In genomic region chr5:122518247-122518646, GRCm38 (mm10) we compare ENCODE assay signal across 16 mouse cellular contexts. TPM values are rescaled to one million over a fixed set of nuclear protein-coding genes. Genes with fewer than 3 reads are reported as not detected.
DNase-seq lines count a peak whose midpoint lies in the region; ATAC-seq and TF ChIP-seq lines count a peak whose summit lies in the region.
"Had no signal": no experiment of that assay in that cellular context is flagged by ENCODE, and none has a peak within 500 bp of the region (broad histone marks: within the 10 kb centered on the region; RNA-seq: fewer than 3 reads in every experiment).

No protein-coding gene starts in this region.

- no peak overlapping the region for H3K9ac ChIP-seq in forebrain, embryonic 11.5 days (ENCODE audit: low read length)
- no peak overlapping the region for H3K9ac ChIP-seq in forebrain, embryonic 15.5 days (replicated peaks)
- peak overlapping the region; percentile 10; the same call in 1 of the 2 replicates for H3K9ac ChIP-seq in hindbrain, embryonic 12.5 days
- no peak overlapping the region for H3K9ac ChIP-seq in hindbrain, embryonic 16.5 days (ENCODE audit: low read depth, low read length)
- H3K9ac ChIP-seq in ES-E14 (ENCODE audit: insufficient read depth, low read depth, low read length, poor library complexity, severe bottlenecking): no peak overlapping the region
- no peak overlapping the region for H3K9ac ChIP-seq in intestine, postnatal 0 days (ENCODE audit: low read depth, low read length)
- H3K9ac ChIP-seq in forebrain, embryonic 16.5 days (replicated peaks; ENCODE audit: low read depth, low read length): no peak overlapping the region
- H3K9ac ChIP-seq: forebrain, postnatal 0 days; hindbrain, embryonic 15.5 days; liver, embryonic 13.5 days had no signal

- DNase-seq in forebrain, embryonic 11.5 days (ENCODE audit: low spot score): peak; percentile 40
- no peak for DNase-seq in ES-E14 (ENCODE audit: low read depth, low spot score)
- DNase-seq in layer of hippocampus, adult 11-12 months (ENCODE audit: low spot score): no peak
- DNase-seq: adrenal gland, postnatal 25 days; cerebellum, postnatal 25 days; forebrain, postnatal 0 days; liver, embryonic 13.5 days; thymus, postnatal 14 days had no signal

- H3K27me3 ChIP-seq in forebrain, embryonic 11.5 days (ENCODE audit: control insufficient read depth, insufficient read depth, low read length): no peaks in the 10 kb centered on the region
- H3K27me3 ChIP-seq in forebrain, embryonic 15.5 days: no peaks in the 10 kb centered on the region
- no peaks in the 10 kb centered on the region for H3K27me3 ChIP-seq in hindbrain, embryonic 12.5 days
- no peaks in the 10 kb centered on the region for H3K27me3 ChIP-seq in hindbrain, embryonic 16.5 days (replicated peaks; ENCODE audit: control insufficient read depth, insufficient read depth, low read length)
- no peaks in the 10 kb centered on the region for H3K27me3 ChIP-seq in intestine, postnatal 0 days (replicated peaks; ENCODE audit: control insufficient read depth, insufficient read depth, low read length)
- H3K27me3 ChIP-seq in forebrain, embryonic 16.5 days (replicated peaks; ENCODE audit: control insufficient read depth, insufficient read depth, low read length): no peaks in the 10 kb centered on the region
- H3K27me3 ChIP-seq: hindbrain, embryonic 15.5 days had no signal

- WGBS in forebrain, embryonic 11.5 days: 36% methylated on average over 8 of the region's 8 CpGs
- 47% methylated on average over 8 of the region's 8 CpGs for WGBS in forebrain, embryonic 15.5 days
- 13% methylated on average over 8 of the region's 8 CpGs for WGBS in hindbrain, embryonic 12.5 days
- 13% methylated on average over 8 of the region's 8 CpGs for WGBS in hindbrain, embryonic 16.5 days
- 25% methylated on average over 8 of the region's 8 CpGs for WGBS in intestine, postnatal 0 days
- 36% methylated on average over 8 of the region's 8 CpGs for WGBS in forebrain, embryonic 16.5 days

- no peak overlapping the region for H3K4me3 ChIP-seq in forebrain, embryonic 11.5 days (ENCODE audit: low read depth, low read length)
- H3K4me3 ChIP-seq in forebrain, embryonic 15.5 days: no peak overlapping the region
- H3K4me3 ChIP-seq in hindbrain, embryonic 12.5 days: no peak overlapping the region
- no peak overlapping the region for H3K4me3 ChIP-seq in hindbrain, embryonic 16.5 days (ENCODE audit: low read length)
- H3K4me3 ChIP-seq in ES-E14 (ENCODE audit: insufficient read depth in 1 of 2, low read depth in 1 of 2, low read length in 2 of 2, poor library complexity in 1 of 2, severe bottlenecking in 1 of 2): no peak overlapping the region
- H3K4me3 ChIP-seq in intestine, postnatal 0 days (ENCODE audit: low read depth, low read length): no peak overlapping the region
- H3K4me3 ChIP-seq in forebrain, embryonic 16.5 days (replicated peaks; ENCODE audit: low read length): no peak overlapping the region
- H3K4me3 ChIP-seq: hindbrain, embryonic 15.5 days; liver, embryonic 13.5 days; megakaryocyte, embryonic 14.5 days had no signal

- no peak for TF ChIP-seq CTCF in intestine, postnatal 0 days (IDR thresholded peaks at IDR 0.05; ENCODE audit: low read depth)

- in situ Hi-C loops in ES-E14 (cut with MboI; ENCODE audit: low sequenced_read_pairs in 2 of 2, unreplicated experiment in 2 of 2): no loop called here

- no peak for ATAC-seq in forebrain, embryonic 11.5 days (replicated peaks; ENCODE audit: low FRiP score)
- no peak for ATAC-seq in forebrain, embryonic 15.5 days (replicated peaks)
- ATAC-seq in hindbrain, embryonic 12.5 days (ENCODE audit: low FRiP score): no peak
- ATAC-seq in hindbrain, embryonic 16.5 days: no peak
- no peak for ATAC-seq in intestine, postnatal 0 days
- no peak for ATAC-seq in forebrain, embryonic 16.5 days
- ATAC-seq: forebrain, postnatal 0 days; lung, postnatal 0 days had no signal

- no peak overlapping the region for H3K4me2 ChIP-seq in forebrain, embryonic 11.5 days (ENCODE audit: low read depth, low read length, severe bottlenecking)
- no peak overlapping the region for H3K4me2 ChIP-seq in forebrain, embryonic 15.5 days (replicated peaks)
- H3K4me2 ChIP-seq in hindbrain, embryonic 12.5 days (replicated peaks): no peak overlapping the region
- H3K4me2 ChIP-seq in hindbrain, embryonic 16.5 days (ENCODE audit: low read length): no peak overlapping the region
- H3K4me2 ChIP-seq in intestine, postnatal 0 days (replicated peaks; ENCODE audit: low read depth): 0 out of 2 replicates have a peak overlapping the region, but pooled peaks have one; percentile 1
- H3K4me2 ChIP-seq in forebrain, embryonic 16.5 days (ENCODE audit: low read length): no peak overlapping the region
- H3K4me2 ChIP-seq: hindbrain, embryonic 15.5 days; liver, embryonic 13.5 days had no signal

- peaks cover 2% of the 10 kb centered on the region; the same call in 1 of the 2 replicates for H3K4me1 ChIP-seq in forebrain, embryonic 11.5 days (replicated peaks; ENCODE audit: control insufficient read depth, insufficient read depth, low read length)
- H3K4me1 ChIP-seq in forebrain, embryonic 15.5 days: peaks cover 9% of the 10 kb centered on the region
- peaks cover 15% of the 10 kb centered on the region for H3K4me1 ChIP-seq in hindbrain, embryonic 12.5 days
- peaks cover 7% of the 10 kb centered on the region for H3K4me1 ChIP-seq in hindbrain, embryonic 16.5 days (ENCODE audit: control insufficient read depth, insufficient read depth, low read depth, low read length)
- H3K4me1 ChIP-seq in ES-E14 (ENCODE audit: control insufficient read depth in 2 of 2, insufficient read depth in 2 of 2, low read length in 2 of 2, poor library complexity in 1 of 2): peaks cover 13 to 35% of the 10 kb centered on the region in 2 experiments; a peak in 3 of 4 replicates
- peaks cover 24% of the 10 kb centered on the region for H3K4me1 ChIP-seq in intestine, postnatal 0 days (replicated peaks; ENCODE audit: control insufficient read depth, insufficient read depth, low read length)
- H3K4me1 ChIP-seq in forebrain, embryonic 16.5 days (replicated peaks; ENCODE audit: control insufficient read depth, insufficient read depth, low read length): peaks cover 5% of the 10 kb centered on the region

- no peak overlapping the region for H3K27ac ChIP-seq in forebrain, embryonic 11.5 days (ENCODE audit: low read depth, low read length)
- H3K27ac ChIP-seq in forebrain, embryonic 15.5 days (replicated peaks): no peak overlapping the region
- H3K27ac ChIP-seq in hindbrain, embryonic 12.5 days: no peak overlapping the region
- H3K27ac ChIP-seq in hindbrain, embryonic 16.5 days (ENCODE audit: low read depth, low read length): no peak overlapping the region
- no peak overlapping the region for H3K27ac ChIP-seq in ES-E14 (ENCODE audit: insufficient read depth, low read depth, low read length, poor library complexity, severe bottlenecking)
- peak overlapping the region; percentile 58; the same call in 1 of the 2 replicates for H3K27ac ChIP-seq in intestine, postnatal 0 days (ENCODE audit: low read depth, low read length)
- no peak overlapping the region for H3K27ac ChIP-seq in forebrain, embryonic 16.5 days (ENCODE audit: low read length)
- H3K27ac ChIP-seq: hindbrain, embryonic 15.5 days; liver, embryonic 13.5 days had no signal

- no peaks in the 10 kb centered on the region for H3K36me3 ChIP-seq in forebrain, embryonic 11.5 days (ENCODE audit: control insufficient read depth, insufficient read depth, low read length)
- no peaks in the 10 kb centered on the region for H3K36me3 ChIP-seq in forebrain, embryonic 15.5 days
- H3K36me3 ChIP-seq in hindbrain, embryonic 12.5 days: no peaks in the 10 kb centered on the region
- H3K36me3 ChIP-seq in hindbrain, embryonic 16.5 days (ENCODE audit: control insufficient read depth, insufficient read depth, low read length): no peaks in the 10 kb centered on the region
- H3K36me3 ChIP-seq in ES-E14 (ENCODE audit: control insufficient read depth, insufficient read depth, low read length, poor library complexity, severe bottlenecking): no peaks in the 10 kb centered on the region
- H3K36me3 ChIP-seq in intestine, postnatal 0 days (ENCODE audit: control insufficient read depth, insufficient read depth): no peaks in the 10 kb centered on the region
- H3K36me3 ChIP-seq in forebrain, embryonic 16.5 days (ENCODE audit: control insufficient read depth, insufficient read depth): no peaks in the 10 kb centered on the region
- H3K36me3 ChIP-seq: hindbrain, embryonic 15.5 days; liver, embryonic 13.5 days had no signal

- no peaks in the 10 kb centered on the region for H3K9me3 ChIP-seq in forebrain, embryonic 11.5 days (ENCODE audit: control insufficient read depth, low read length)
- no peaks in the 10 kb centered on the region for H3K9me3 ChIP-seq in forebrain, embryonic 15.5 days
- H3K9me3 ChIP-seq in hindbrain, embryonic 12.5 days (replicated peaks): no peaks in the 10 kb centered on the region
- H3K9me3 ChIP-seq in hindbrain, embryonic 16.5 days (ENCODE audit: control insufficient read depth, low read length): no peaks in the 10 kb centered on the region
- H3K9me3 ChIP-seq in ES-E14 (ENCODE audit: control insufficient read depth, insufficient read depth, low read depth, low read length): no peaks in the 10 kb centered on the region
- H3K9me3 ChIP-seq in intestine, postnatal 0 days (ENCODE audit: control insufficient read depth): no peaks in the 10 kb centered on the region
- no peaks in the 10 kb centered on the region for H3K9me3 ChIP-seq in forebrain, embryonic 16.5 days (ENCODE audit: control insufficient read depth, low read length)
- H3K9me3 ChIP-seq: hindbrain, embryonic 15.5 days; liver, embryonic 13.5 days had no signal

TF ChIP-seq in ES-E14, 5 proteins besides CTCF, POLR2A, EP300 and RAD21:
- 0 out of 2 replicates have a peak, but pooled peaks have one; percentile 32 for TF ChIP-seq ZNF384 (IDR thresholded peaks at IDR 0.05; ENCODE audit: low read depth, low read length)
- no peak for TF ChIP-seq CHD2 (IDR thresholded peaks at IDR 0.05; ENCODE audit: low read depth, low read length)
- no peak for TF ChIP-seq HCFC1 (IDR thresholded peaks at IDR 0.05; ENCODE audit: borderline replicate concordance, insufficient read depth, low read length)
- peak; percentile 55; the same call in 1 of the 2 replicates for TF ChIP-seq MAFK (IDR thresholded peaks at IDR 0.05; ENCODE audit: insufficient read depth, low read depth, low read length)
- TF ChIP-seq ZC3H11A (IDR thresholded peaks at IDR 0.05; ENCODE audit: borderline replicate concordance, low read depth, low read length): no peak

RNA-seq across cellular contexts. Expression of gene Atp2a2, which starts 16.2 kb away (rescaled TPM):
- 58.7 and 60.6 TPM in 2 replicates for polyA plus RNA-seq in forebrain, embryonic 11.5 days (2014; fragmentation: Nextera tagmentation; extraction: Ambion mirVana)
- polyA plus RNA-seq in forebrain, embryonic 15.5 days (2015; fragmentation: Nextera tagmentation; extraction: Ambion mirVana): 38.5 and 39.1 TPM in 2 replicates
- 69.6 and 70.9 TPM in 2 replicates for polyA plus RNA-seq in hindbrain, embryonic 12.5 days (2016; fragmentation: Nextera tagmentation; extraction: Ambion mirVana)
- polyA plus RNA-seq in hindbrain, embryonic 16.5 days (2015; fragmentation: Nextera tagmentation; extraction: Ambion mirVana): 47.2 and 50.2 TPM in 2 replicates
- 372 and 457 TPM in 2 replicates for total RNA-seq in ES-E14 (2012; rRNA removed)
- 26.1 and 27.3 TPM in 2 replicates for polyA plus RNA-seq in intestine, postnatal 0 days (2015; fragmentation: Nextera tagmentation; extraction: Ambion mirVana)
- polyA plus RNA-seq in forebrain, embryonic 16.5 days (2015; fragmentation: Nextera tagmentation; extraction: Ambion mirVana): 39.6 and 42.8 TPM in 2 replicates
